Mouse (Mus musculus) spleen, embryonic (tissue): ENCODE measurements at regions not wholly inside any gene's neighbourhood (a gene's known extent, or its start where the extent isn't known, plus 50 kb on each side); places are given as distances from the start of the nearest gene placed in this dataset.

Source experiments
- CTCF ChIA-PET: fragments of 350-600 bp; sonication (Branson Sonifier 250); formaldehyde crosslinking; loops from one replicate; lab custom pipeline; 2022; lab: Charles Lee

GRCm38 (mm10) chr3:129386522-129386921, 54.0 kb upstream of the Enpep start:
- CTCF ChIA-PET, result no interaction called here

DNA sequence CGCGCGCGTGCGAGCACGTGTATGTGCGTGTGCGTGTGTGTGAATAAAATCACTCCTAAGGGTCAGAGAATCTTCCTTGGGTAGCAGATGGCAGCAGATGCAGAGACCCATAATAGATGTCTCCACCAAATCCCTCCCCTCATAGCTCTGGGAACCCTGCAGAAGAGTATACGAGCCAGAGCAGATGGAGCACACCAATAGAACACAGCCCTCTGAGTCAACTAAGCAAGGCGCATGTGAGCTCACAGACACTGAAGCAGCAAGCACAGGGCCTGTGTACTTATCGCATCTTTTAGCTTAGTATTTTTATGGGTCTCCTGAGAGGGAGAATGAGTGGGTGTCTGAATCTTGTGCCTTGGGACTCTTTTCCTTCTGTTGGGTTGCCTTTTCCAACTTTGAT, 58.0 kb upstream of the Enpep start:
- CTCF ChIA-PET, result no interaction called here

GRCm38 (mm10) chr3:129391888-129392813, 59.6 kb upstream of the Enpep start:
- CTCF ChIA-PET, result no interaction called here

DNA sequence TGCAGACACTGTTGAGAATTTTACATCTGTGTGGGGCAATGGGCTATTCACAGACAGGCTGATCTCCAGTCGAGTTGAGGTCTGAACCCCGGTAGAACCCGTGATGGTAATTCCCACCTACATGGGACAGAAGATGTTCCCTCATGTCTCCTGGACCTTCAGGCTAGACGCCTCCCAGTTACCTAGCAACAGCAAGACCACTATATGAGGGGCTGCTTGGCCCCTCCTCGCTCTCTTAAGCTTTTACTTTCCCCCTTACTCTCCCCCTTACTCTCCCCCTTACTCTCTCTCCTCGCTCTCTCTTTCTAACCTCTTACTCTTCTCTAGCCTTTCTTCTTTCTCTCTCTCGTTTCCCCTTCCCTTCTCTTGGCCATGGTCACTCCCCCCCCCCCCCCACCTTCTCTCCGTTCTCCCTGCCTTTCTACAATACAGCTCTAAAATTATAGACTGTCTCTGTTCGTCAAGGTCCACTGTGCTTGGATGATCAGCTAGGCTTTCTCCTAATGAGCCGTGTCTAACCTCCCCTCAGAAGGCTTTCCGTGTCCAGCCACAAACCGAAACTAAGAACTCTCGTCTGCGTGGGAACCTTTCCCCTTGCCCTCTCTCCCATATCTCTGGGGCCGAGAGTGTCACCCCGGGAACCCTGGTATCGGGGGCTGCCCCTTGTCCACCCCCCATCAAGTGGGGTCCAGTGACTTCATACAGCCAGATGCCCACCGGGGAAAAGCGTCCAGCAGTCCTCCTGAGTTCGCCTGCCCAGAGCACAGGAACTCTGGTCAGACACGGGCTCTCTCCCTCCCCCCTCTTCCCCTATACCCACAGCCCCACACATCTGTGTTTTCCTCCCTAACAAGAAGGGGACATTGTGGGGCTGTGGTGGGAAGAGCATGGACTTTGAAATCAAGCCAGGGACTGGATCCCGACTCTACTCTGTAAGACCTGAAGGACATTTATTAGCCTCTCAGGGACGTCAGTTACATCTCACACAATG, 60.6 kb upstream of the Enpep start:
- CTCF ChIA-PET, result no interaction called here

DNA sequence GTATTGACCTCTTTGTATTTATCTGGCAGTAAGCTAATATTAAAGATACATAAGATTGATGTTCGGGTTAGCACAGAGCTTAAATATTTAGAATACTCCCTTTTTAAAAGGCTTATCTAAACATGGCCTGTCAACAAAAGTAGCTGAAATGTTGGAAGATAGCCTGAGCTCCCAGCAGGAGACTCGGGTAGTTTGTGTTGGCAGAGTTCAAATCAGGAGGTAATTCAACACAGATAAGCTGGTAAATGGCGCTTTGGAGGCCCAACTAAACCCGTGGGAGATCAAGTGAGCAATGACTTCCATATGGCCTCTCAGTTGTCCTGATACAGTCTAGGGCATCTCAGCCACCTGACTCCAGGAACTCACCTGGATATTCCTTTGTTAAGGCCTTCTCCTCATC, 65.0 kb upstream of the Enpep start:
- CTCF ChIA-PET, result no interaction called here

GRCm38 (mm10) chr3:129400092-129400924, 67.8 kb upstream of the Enpep start:
- CTCF ChIA-PET, result interaction anchor here (0.7 kb wide), 1 partner anchor 232 kb away, joined by 4 read pairs; no protein-coding TSS in a partner anchor

- CTCF ChIA-PET, result no interaction called here
Measured at GRCm38 (mm10) chr3:129411389-129412054, 79.0 kb upstream of the Enpep start.

DNA sequence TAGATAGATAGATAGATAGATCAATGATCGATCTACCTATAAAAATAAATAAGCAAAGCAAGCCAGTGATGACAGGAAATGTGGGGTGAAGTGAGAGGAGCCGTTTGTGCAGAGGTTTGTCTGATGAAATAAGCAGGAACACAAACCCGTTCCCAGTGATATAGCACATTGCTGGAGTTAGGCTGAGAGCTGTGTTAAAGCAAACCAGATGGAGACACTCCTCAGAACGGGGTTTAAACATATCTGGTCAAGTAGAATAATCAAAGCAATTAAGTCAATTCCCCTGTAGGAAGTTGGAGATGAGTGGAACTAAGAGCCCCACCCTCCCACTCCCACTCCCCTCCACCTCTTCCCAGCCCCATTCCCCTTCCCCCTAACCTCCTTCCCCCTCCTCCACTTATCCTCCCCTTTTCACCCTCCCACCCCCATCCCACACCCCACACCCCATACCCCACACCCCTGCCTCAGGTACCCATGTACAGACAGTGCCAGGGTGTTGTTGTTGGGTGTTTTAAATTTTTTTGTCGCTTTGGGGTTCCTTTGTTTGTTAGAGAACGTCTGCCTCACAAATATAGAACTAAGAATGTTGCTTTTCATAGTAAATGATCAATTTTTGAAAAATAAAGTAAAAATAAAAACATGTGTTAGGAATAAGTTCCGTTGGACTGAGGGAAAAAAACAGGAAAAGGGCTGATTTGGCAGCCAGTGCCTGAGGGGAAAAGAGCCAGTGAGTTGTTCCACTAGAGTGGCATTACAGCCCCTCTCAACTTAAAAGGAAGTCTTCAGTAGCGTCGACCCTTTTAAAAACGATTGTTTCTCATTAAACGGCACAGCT, 79.8 kb upstream of the Enpep start:
- CTCF ChIA-PET, result no interaction called here

DNA sequence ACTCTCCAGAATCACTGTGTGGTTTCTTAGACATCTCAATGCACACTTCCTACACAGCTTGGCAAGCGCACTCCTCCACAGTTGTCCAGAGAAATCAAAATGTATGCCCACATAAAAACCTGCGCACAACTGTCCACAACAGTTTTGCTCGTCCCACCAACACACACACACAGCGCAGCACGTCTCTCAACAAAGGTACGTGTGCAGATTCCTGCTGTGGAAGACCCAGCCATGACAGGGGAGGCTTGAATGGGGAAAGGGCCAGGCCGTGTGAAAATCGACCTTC, 80.4 kb upstream of the Enpep start:
- CTCF ChIA-PET, result no interaction called here

GRCm38 (mm10) chr3:129415656-129416055, 83.1 kb upstream of the Enpep start:
- CTCF ChIA-PET, result no interaction called here

DNA sequence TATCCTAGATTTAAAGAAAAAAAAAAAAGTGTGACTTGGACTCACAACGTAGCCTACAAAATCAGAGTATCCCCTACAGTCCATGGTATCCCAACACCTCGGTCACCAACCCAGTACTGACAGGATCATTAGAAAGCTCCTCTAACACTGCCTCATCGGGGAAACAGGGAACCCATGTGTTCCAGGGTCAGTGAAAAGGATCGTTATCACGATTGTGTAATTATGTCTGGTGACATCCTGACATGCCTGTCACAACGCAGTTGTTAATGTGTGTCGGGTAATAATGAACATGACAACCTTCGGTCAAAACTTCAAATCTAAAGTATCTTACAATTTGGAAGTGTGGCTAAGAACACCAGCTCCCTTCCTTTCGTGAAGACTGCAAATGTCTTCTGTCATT, 83.8 kb upstream of the Enpep start:
- CTCF ChIA-PET, result no interaction called here

GRCm38 (mm10) chr3:129421620-129422239, 89.2 kb upstream of the Enpep start:
- CTCF ChIA-PET, result interaction anchor here (0.6 kb wide), 1 partner anchor 240 kb away, joined by 4 read pairs; no protein-coding TSS in a partner anchor

DNA sequence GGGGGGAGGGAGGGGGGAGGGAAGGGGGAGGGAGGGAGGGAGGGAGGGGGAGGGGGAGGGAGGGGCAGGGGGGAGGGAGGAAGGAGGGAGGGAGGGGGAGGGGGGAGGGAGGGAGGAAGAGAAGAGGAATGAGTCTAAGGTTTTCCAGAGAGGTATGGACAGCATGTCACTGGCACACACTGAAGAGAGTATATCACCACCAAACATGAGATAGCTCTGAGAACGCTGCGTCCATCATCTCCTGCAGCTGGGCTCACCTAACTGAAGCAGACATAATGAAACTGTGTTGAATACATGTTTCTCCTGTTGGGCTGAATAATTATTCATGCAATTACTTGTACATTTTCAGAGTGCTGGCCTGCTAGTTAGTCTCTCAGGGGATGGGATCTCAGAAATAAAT, 96.2 kb upstream of the Enpep start:
- CTCF ChIA-PET, result no interaction called here

GRCm38 (mm10) chr3:129429161-129430111, 96.9 kb upstream of the Enpep start:
- CTCF ChIA-PET, result interaction anchor here (0.7 kb wide), 1 partner anchor 1708 kb away, joined by 9 read pairs; no protein-coding TSS in a partner anchor

GRCm38 (mm10) chr3:129434056-129434455, 98.1 kb upstream of the Elovl6 start:
- CTCF ChIA-PET, result no interaction called here

DNA sequence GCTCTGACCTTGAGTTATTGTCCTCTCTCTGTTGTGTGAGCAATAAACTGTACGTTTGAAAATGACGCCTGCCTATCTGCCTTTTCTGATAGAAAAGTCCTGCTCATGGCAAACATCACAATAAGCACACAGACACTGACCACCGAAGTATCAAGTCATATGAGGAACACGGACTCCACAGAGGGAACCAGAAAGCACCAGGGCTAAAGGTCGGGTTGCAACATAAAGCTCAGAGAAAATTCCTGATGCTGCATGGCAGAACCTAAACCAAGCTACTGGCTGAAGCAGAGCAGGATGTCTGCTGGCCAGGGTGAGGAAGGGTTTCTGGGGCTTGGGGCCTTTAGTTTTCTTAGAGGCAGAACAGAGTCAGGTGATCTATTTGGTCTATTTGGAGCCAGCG, 94.5 kb upstream of the Elovl6 start:
- CTCF ChIA-PET, result no interaction called here

DNA sequence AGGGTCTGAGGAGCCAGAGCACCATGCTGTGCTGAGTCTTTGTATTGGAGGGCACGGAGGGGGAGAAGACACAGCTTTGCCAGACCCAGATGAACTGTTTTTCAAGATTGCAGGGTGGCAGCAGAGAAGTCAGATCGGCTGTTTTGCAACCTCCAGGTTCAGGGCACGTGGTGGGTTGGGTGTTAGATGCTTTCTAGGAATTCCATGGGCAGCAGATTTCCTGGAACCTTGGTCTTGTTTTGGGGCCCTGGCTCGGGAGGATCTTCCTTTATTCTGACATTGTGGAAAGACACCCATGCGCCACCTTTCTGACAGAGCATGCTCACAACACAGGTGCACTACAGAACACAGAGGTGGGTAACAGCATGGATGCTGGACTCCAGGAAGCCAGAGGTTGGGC, 89.4 kb upstream of the Elovl6 start:
- CTCF ChIA-PET, result no interaction called here

DNA sequence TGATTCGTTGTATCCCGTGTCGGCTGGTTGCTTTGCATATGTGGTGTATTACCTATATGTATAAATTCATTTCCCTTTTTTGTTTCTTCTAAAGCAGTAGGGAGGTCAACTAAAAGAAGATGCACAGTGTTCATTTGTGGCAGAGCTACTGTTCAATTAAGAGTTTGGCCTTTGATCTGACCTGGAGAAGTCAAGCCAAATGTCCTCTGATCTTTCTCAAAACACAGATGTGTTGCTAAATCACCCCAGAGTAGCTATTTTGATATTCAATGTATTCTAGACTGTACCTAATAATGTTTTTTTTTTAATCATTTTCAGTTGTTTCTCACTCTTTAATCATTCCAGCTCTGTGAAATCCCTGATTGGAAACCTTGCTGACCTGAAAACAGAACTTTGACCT, 87.9 kb upstream of the Elovl6 start:
- CTCF ChIA-PET, result no interaction called here
